Mouse (Mus musculus) testis, adult 2 months (tissue): Measurements from ENCODE around the gene Mnt. TPM values are rescaled to one million over a fixed set of nuclear protein-coding genes. Genes with fewer than 3 reads are reported as not detected.

Experiments used
- H3K27ac ChIP-seq: fragments of 200-500 bp; 2 replicates; pipeline ENCODE4 v1.5.1; 2012; ENCODE audit warnings: low read depth, low read length; ENCODE audit not compliant: control insufficient read depth, insufficient read depth
- H3K27me3 ChIP-seq: fragments of 200-500 bp; 2 replicates; pipeline ENCODE4 v1.6.1; 2012; ENCODE audit warnings: mild to moderate bottlenecking, low read length, moderate library complexity; ENCODE audit not compliant: control insufficient read depth, insufficient read depth
- H3K36me3 ChIP-seq: fragments of 200-500 bp; 2 replicates; pipeline ENCODE4 v1.6.1; 2012; ENCODE audit warnings: mild to moderate bottlenecking, low read length; ENCODE audit not compliant: control insufficient read depth, insufficient read depth
- H3K4me1 ChIP-seq: fragments of 200-500 bp; 2 replicates; pipeline ENCODE4 v1.6.1; 2012; ENCODE audit warnings: low read length; ENCODE audit not compliant: control insufficient read depth, insufficient read depth
- H3K4me3 ChIP-seq: fragments of 200-500 bp; 2 replicates; pipeline ENCODE4 v1.5.1; 2012; ENCODE audit warnings: low read depth, mild to moderate bottlenecking, low read length, moderate library complexity, mixed read lengths; ENCODE audit not compliant: control insufficient read depth
- CTCF ChIP-seq: fragments of 200-500 bp; IDR thresholded peaks from 2 replicates; pipeline ENCODE4 v1.5.1; 2012; ENCODE audit warnings: low read depth, mild to moderate bottlenecking, inconsistent platforms, low read length, moderate library complexity; ENCODE audit not compliant: control insufficient read depth, insufficient read depth, insufficient replicate concordance
- POLR2A ChIP-seq: fragments of 200-500 bp; IDR thresholded peaks from 2 replicates; pipeline ENCODE4 v1.6.1; 2012; ENCODE audit warnings: low read depth, mild to moderate bottlenecking, inconsistent platforms, low read length, moderate library complexity; ENCODE audit not compliant: control insufficient read depth
- polyA plus RNA-seq: library from polyadenylated mRNA; depleted of rRNA; stranded (reverse); fragments of >200 nt; gene quantifications from 2 replicates; pipeline ENCODE4 v1.2.3, GENCODE M21; 2012

Gene Mnt
- polyA plus RNA-seq, 1 experiment = 42.6 TPM

- no peaks in the 10 kb centered on the region for H3K4me1 ChIP-seq
- no peak for TF ChIP-seq CTCF
- TF ChIP-seq POLR2A = no peak
- H3K36me3 ChIP-seq = no peaks in the 10 kb centered on the region
These were observed 31.4 kb downstream of the Mnt start for GRCm38 (mm10) chr11:74862129-74862528.

GRCm38 (mm10) chr11:74863471-74863870 is 32.8 kb downstream of the Mnt start:
- Histone ChIP-seq H3K36me3 (no peaks in the 10 kb centered on the region), H3K27ac (no peak overlapping the region), H3K4me1 (no peaks in the 10 kb centered on the region), H3K27me3 (no peaks in the 10 kb centered on the region), H3K4me3 (no peak overlapping the region)
- TF ChIP-seq CTCF (no peak), POLR2A (no peak)

More at GRCm38 (mm10) chr11:74862129-74862528, 31.4 kb downstream of the Mnt start:
- Histone ChIP-seq H3K4me3 (no peak overlapping the region), H3K27ac (no peak overlapping the region), H3K27me3 (no peaks in the 10 kb centered on the region)

- Histone ChIP-seq H3K4me3 (no peak overlapping the region), H3K27ac (no peak overlapping the region), H3K4me1 (no peaks in the 10 kb centered on the region), H3K36me3 (no peaks in the 10 kb centered on the region), H3K27me3 (no peaks in the 10 kb centered on the region)
- TF ChIP-seq POLR2A (no peak), CTCF (no peak)
These were observed 33.7 kb downstream of the Mnt start for GRCm38 (mm10) chr11:74864421-74864820.

- Histone ChIP-seq H3K27me3 (no peaks in the 10 kb centered on the region), H3K4me1 (no peaks in the 10 kb centered on the region), H3K36me3 (no peaks in the 10 kb centered on the region), H3K27ac (no peak overlapping the region), H3K4me3 (no peak overlapping the region)
- no peak for TF ChIP-seq POLR2A
- no peak for TF ChIP-seq CTCF
These were observed 34.5 kb downstream of the Mnt start for GRCm38 (mm10) chr11:74865252-74865651.

- H3K27me3 ChIP-seq = no peaks in the 10 kb centered on the region
- peaks cover 2% of the 10 kb centered on the region; the same call in 1 of the 2 replicates for H3K4me1 ChIP-seq
- TF ChIP-seq POLR2A (no peak), CTCF (no peak)
- no peak overlapping the region for H3K4me3 ChIP-seq
- no peaks in the 10 kb centered on the region for H3K36me3 ChIP-seq
- H3K27ac ChIP-seq = no peak overlapping the region
These were observed 35.9 kb downstream of the Mnt start for GRCm38 (mm10) chr11:74866640-74867039.

- TF ChIP-seq POLR2A (no peak), CTCF (no peak)
- peaks cover 2% of the 10 kb centered on the region; the same call in 1 of the 2 replicates for H3K4me1 ChIP-seq
- H3K27ac ChIP-seq = no peak overlapping the region
- H3K4me3 ChIP-seq = no peak overlapping the region
- no peaks in the 10 kb centered on the region for H3K27me3 ChIP-seq
- no peaks in the 10 kb centered on the region for H3K36me3 ChIP-seq
These were observed 36.5 kb downstream of the Mnt start for GRCm38 (mm10) chr11:74867181-74867580.

GRCm38 (mm10) chr11:74868046-74868760 is 37.5 kb downstream of the Mnt start:
- Histone ChIP-seq H3K27me3 (no peaks in the 10 kb centered on the region), H3K36me3 (no peaks in the 10 kb centered on the region), H3K4me1 (peaks cover 2% of the 10 kb centered on the region; the same call in 1 of the 2 replicates), H3K27ac (no peak overlapping the region), H3K4me3 (no peak overlapping the region)
- TF ChIP-seq POLR2A (no peak), CTCF (no peak)

- Histone ChIP-seq H3K4me3 (no peak overlapping the region), H3K36me3 (no peaks in the 10 kb centered on the region), H3K27me3 (no peaks in the 10 kb centered on the region), H3K4me1 (peaks cover 2% of the 10 kb centered on the region; the same call in 1 of the 2 replicates), H3K27ac (no peak overlapping the region)
- TF ChIP-seq POLR2A = no peak
- no peak for TF ChIP-seq CTCF
These were observed 38.9 kb downstream of the Mnt start for GRCm38 (mm10) chr11:74869603-74870002.
